Mouse (Mus musculus) MEL (cell line): ENCODE measurements around the gene Ifi27l2a.
"Not testable (repeated sequence)": the region's sequence is repeated elsewhere in the genome, so short reads cannot be mapped to it uniquely, and the experiment has no call there.

Source experiments
- CTCF ChIP-seq, 3 experiments: IDR thresholded peaks in 2 of 3; conservative IDR thresholded peaks in 1 of 3; 2 replicates each; pipeline ENCODE4 v1.5.1; 2011 to 2012; ENCODE audit warnings: low read length in 3 of 3, low read depth in 2 of 3, mild to moderate bottlenecking in 2 of 3, improper control_type of control experiment in 1 of 3, inconsistent platforms in 1 of 3, mixed read lengths in 1 of 3, moderate library complexity in 1 of 3; ENCODE audit not compliant: control insufficient read depth in 1 of 3, insufficient read depth in 1 of 3, poor library complexity in 1 of 3, severe bottlenecking in 1 of 3
- ELF1 ChIP-seq: IDR thresholded peaks from 2 replicates; pipeline ENCODE4 v1.6.1; 2014; ENCODE audit warnings: low read depth, mild to moderate bottlenecking, inconsistent platforms, low read length, improper control_type of control experiment, moderate library complexity
- POLR2AphosphoS5 ChIP-seq: IDR thresholded peaks from 2 replicates; pipeline ENCODE4 v1.6.1; 2012; ENCODE audit warnings: low read depth, borderline replicate concordance, mild to moderate bottlenecking, inconsistent platforms, low read length, moderate library complexity, mixed read lengths

GRCm38 (mm10) chr12:103444261-103444660, 781 bp upstream of the Ifi27l2a start:
- not testable (repeated sequence) for TF ChIP-seq POLR2AphosphoS5; ELF1; CTCF (IDR thresholded peaks at IDR 0.05 in 2 of 3, conservative IDR thresholded peaks at IDR 0.05 in 1 of 3; ENCODE audit: control insufficient read depth in 1 of 3, insufficient read depth in 1 of 3, low read depth in 2 of 3, low read length in 3 of 3, poor library complexity in 1 of 3, severe bottlenecking in 1 of 3)
